Comparison of ENCODE assay signal across 19 mouse cellular contexts in the genomic region with DNA sequence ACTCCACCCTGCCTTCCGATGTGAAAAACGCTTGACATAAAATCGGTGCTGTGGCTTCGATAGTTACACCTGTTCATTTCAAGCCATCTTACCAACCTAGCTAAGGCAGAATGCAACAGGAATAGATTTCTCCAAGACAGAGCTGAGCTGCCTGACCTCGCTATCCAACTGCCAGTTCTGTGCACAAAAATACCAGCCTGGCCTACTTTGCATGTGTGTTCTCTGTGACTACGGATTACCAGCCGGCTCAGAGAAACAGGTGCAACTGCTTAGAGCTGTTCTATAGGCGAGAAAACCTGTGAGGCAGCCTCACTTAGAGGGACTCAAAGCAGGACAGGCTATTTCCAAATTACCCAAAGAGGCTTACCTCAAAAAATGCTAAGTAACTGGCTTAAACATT. TPM values are rescaled to one million over a fixed set of nuclear protein-coding genes. Genes with fewer than 3 reads are reported as not detected.
DNase-seq lines count a peak whose midpoint lies in the region; ATAC-seq and TF ChIP-seq lines count a peak whose summit lies in the region.
"Had no signal": no experiment of that assay in that cellular context is flagged by ENCODE, and none has a peak within 500 bp of the region (broad histone marks: within the 10 kb centered on the region; RNA-seq: fewer than 3 reads in every experiment).

No protein-coding gene starts in this region.

- intact Hi-C loops in heart, postnatal 25 days (cut with DNase I) = no loop called here

- H3K36me3 ChIP-seq in heart, embryonic 12.5 days = no peaks in the 10 kb centered on the region
- H3K36me3 ChIP-seq in thymus, adult 2 months (ENCODE audit: control insufficient read depth, insufficient read depth, low read length) = no peaks in the 10 kb centered on the region
- H3K36me3 ChIP-seq in liver, embryonic 12.5 days = no peaks in the 10 kb centered on the region

- TF ChIP-seq CTCF in thymus, adult 2 months (IDR thresholded peaks at IDR 0.05; ENCODE audit: borderline replicate concordance, control insufficient read depth, extremely low read depth, insufficient read depth, low read length, poor library complexity) = no peak

- peak overlapping the region; percentile 12 for H3K4me3 ChIP-seq in heart, embryonic 12.5 days
- H3K4me3 ChIP-seq in thymus, adult 2 months (ENCODE audit: control insufficient read depth, insufficient read depth, low read length) = no peak overlapping the region
- no peak overlapping the region for H3K4me3 ChIP-seq in liver, embryonic 12.5 days
- H3K4me3 ChIP-seq: forebrain, embryonic 13.5 days had no signal

- no peaks in the 10 kb centered on the region for H3K9me3 ChIP-seq in heart, embryonic 12.5 days (replicated peaks)
- H3K9me3 ChIP-seq in liver, embryonic 12.5 days (replicated peaks) = no peaks in the 10 kb centered on the region
- H3K9me3 ChIP-seq: forebrain, embryonic 13.5 days had no signal

- DNase-seq in cerebellum, postnatal 25 days = peak; percentile 18 to 24
- DNase-seq in cerebellum, adult 11 months = no peak
- DNase-seq in heart, postnatal 25 days (ENCODE audit: low spot score) = no peak
- peak; percentile 58 for DNase-seq in A20 (ENCODE audit: low read depth, low spot score)
- peak; percentile 14 for DNase-seq in thymus, adult 2 months
- DNase-seq: cerebellum, adult 8-10 months; left cerebral cortex, postnatal 4 days; lung, embryonic 14.5 days; lung, postnatal 4 days; midbrain, embryonic 14.5 days; spleen, adult 18-20 months had no signal

- H3K4me2 ChIP-seq in heart, embryonic 12.5 days = peak overlapping the region; percentile 57
- no peak overlapping the region for H3K4me2 ChIP-seq in liver, embryonic 12.5 days
- H3K4me2 ChIP-seq: forebrain, embryonic 13.5 days; liver, embryonic 11.5 days; lung, embryonic 14.5 days had no signal

- no peak for ATAC-seq in heart, embryonic 12.5 days (ENCODE audit: insufficient number of reproducible peaks, low FRiP score)
- ATAC-seq in liver, embryonic 12.5 days = no peak
- no peak for ATAC-seq in erythroblast, adult 5-6 weeks (replicated peaks; ENCODE audit: low FRiP score, poor library complexity, severe bottlenecking)
- ATAC-seq: forebrain, embryonic 13.5 days; hindbrain, embryonic 16.5 days; intestine, postnatal 0 days had no signal

- H3K4me1 ChIP-seq in heart, embryonic 12.5 days (replicated peaks) = peaks cover 15% of the 10 kb centered on the region
- peaks cover 10% of the 10 kb centered on the region for H3K4me1 ChIP-seq in thymus, adult 2 months (replicated peaks; ENCODE audit: control insufficient read depth, insufficient read depth, low read length)
- H3K4me1 ChIP-seq in liver, embryonic 12.5 days = no peaks in the 10 kb centered on the region

- WGBS in heart, embryonic 12.5 days = 59% methylated on average over 8 of the region's 8 CpGs
- WGBS in thymus, adult 2 months = 88% methylated on average over 8 of the region's 8 CpGs
- WGBS in liver, embryonic 12.5 days (ENCODE audit: insufficient replicate concordance) = 76% methylated on average over 8 of the region's 8 CpGs

- H3K27me3 ChIP-seq in heart, embryonic 12.5 days (replicated peaks) = no peaks in the 10 kb centered on the region
- peaks cover 9% of the 10 kb centered on the region for H3K27me3 ChIP-seq in thymus, adult 2 months (ENCODE audit: control insufficient read depth, insufficient read depth, low read length)
- H3K27me3 ChIP-seq in liver, embryonic 12.5 days (replicated peaks) = peaks cover 25% of the 10 kb centered on the region
- H3K27me3 ChIP-seq: forebrain, embryonic 13.5 days had no signal

- H3K9ac ChIP-seq in heart, embryonic 12.5 days = peak overlapping the region; percentile 72
- H3K9ac ChIP-seq in liver, embryonic 12.5 days = no peak overlapping the region
- H3K9ac ChIP-seq: forebrain, embryonic 13.5 days; lung, embryonic 14.5 days had no signal

- peak overlapping the region; percentile 94 for H3K27ac ChIP-seq in heart, embryonic 12.5 days (ENCODE audit: poor library complexity, severe bottlenecking)
- no peak overlapping the region for H3K27ac ChIP-seq in thymus, adult 2 months (ENCODE audit: control insufficient read depth, insufficient read depth, low read length)
- H3K27ac ChIP-seq in liver, embryonic 12.5 days = no peak overlapping the region
- H3K27ac ChIP-seq: forebrain, embryonic 13.5 days had no signal

- no peak for TF ChIP-seq POLR2A in thymus, adult 2 months (IDR thresholded peaks at IDR 0.05; ENCODE audit: control insufficient read depth, extremely low read depth, insufficient read depth, low read length, poor library complexity)

RNA-seq across cellular contexts. Expression of a gene that starts 4.2 kb away (rescaled TPM):
- 73.3 and 73.4 TPM in 2 replicates for polyA plus RNA-seq in heart, embryonic 12.5 days (2016; fragmentation: Nextera tagmentation; extraction: Ambion mirVana)
- total RNA-seq in heart, postnatal 25 days (2021) = 100 to 1,000 TPM; 188 to 202 TPM
- polyA plus RNA-seq in thymus, adult 2 months (2012; rRNA removed) = 21.0 and 52.4 TPM in 2 replicates
- polyA plus RNA-seq in liver, embryonic 12.5 days (2016; fragmentation: Nextera tagmentation; extraction: Ambion mirVana) = 0.13 and 0.63 TPM in 2 replicates
- not detected in 2 replicates for total RNA-seq in erythroblast, adult 5-6 weeks (2015; ENCODE audit: low replicate concordance)
- total RNA-seq in erythroblast, adult 5-6 weeks (2017; ENCODE audit: low replicate concordance) = not detected in 2 replicates
- total RNA-seq: neutrophil, adult 5-6 weeks had no signal

Comparison
In these comparisons a context has a peak if more than half of its experiments do, and no peak if none do; other contexts are left out.
1. DNase-seq: peak in cerebellum, postnatal 25 days (2 of 2), A20 (single experiment) and thymus, adult 2 months (single experiment); none in cerebellum, adult 11 months (single experiment) and heart, postnatal 25 days (single experiment).
2. RNA of a gene that starts 4.2 kb away (polyA plus RNA-seq): 73.3 to 73.4 TPM in heart, embryonic 12.5 days and 21.0 to 52.4 TPM in thymus, adult 2 months; 0.13 to 0.63 TPM in liver, embryonic 12.5 days; every median in the first group is over 10 times any median in the second.